Mouse (Mus musculus): ENCODE measurements around the gene Ripor2. TPM values are rescaled to one million over a fixed set of nuclear protein-coding genes. Genes with fewer than 3 reads are reported as not detected.

The Ripor2 gene
- total and polyA plus RNA-seq, 3 experiments, result 8.6 to 10.9 (median 9.3) TPM

DNA sequence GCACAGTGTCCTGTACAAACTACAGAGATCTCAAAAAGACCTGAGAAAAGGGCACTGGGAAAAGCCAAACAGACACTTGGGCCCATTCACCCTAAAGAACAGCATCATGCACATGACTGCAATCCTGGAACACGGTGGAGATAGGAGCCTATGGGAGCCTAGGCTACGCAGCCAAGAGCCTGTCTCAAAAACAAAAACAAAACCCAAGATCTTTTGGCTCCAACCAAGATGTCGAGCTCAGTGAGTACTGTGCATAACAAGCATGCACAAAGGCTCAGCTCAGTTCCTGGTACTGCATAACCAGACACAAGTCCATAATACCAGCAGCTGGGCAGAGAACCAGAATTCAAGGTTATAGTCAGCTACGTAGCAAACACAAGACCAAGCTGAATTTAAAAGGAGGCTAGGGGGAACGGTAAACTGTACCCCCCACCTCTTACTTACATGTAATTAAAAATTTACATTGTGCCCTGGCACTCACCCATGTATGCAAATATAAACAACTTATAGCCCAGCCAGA, 178.4 kb downstream of the Ripor2 start:
- peak overlapping the region; percentile 62 for H3K9ac ChIP-seq (ENCODE audit: insufficient read depth, low read depth)
- no peaks in the 10 kb centered on the region for H3K9me3 ChIP-seq (replicated peaks; ENCODE audit: low read length)
- no peak overlapping the region for H3K27ac ChIP-seq (ENCODE audit: insufficient read depth, low read depth)
- H3K36me3 ChIP-seq (replicated peaks in 1 of 2; ENCODE audit: control insufficient read depth in 1 of 2, insufficient read depth in 1 of 2, low read length in 1 of 2), result peaks cover 19 to 45% of the 10 kb centered on the region in 2 experiments
- dilution Hi-C loops (cut with MboI; ENCODE audit: extremely low pct_ligation_motif_present, extremely low pct_unique_long_range_greater_than_20kb, low sequenced_read_pairs), result no loop called here
- H3K79me2 ChIP-seq (replicated peaks; ENCODE audit: control insufficient read depth, extremely low read depth, insufficient read depth, poor library complexity, severe bottlenecking), result peaks cover 38% of the 10 kb centered on the region
- no peak for DNase-seq (ENCODE audit: extremely low read depth)
- in situ Hi-C loops (cut with MboI; ENCODE audit: low pct_ligation_motif_present, low pct_unique_long_range_greater_than_20kb, low sequenced_read_pairs), result no loop called here
- H3K27me3 ChIP-seq (replicated peaks), result no peaks in the 10 kb centered on the region
- TF ChIP-seq SMC3 (IDR thresholded peaks at IDR 0.05; ENCODE audit: low read depth, low read length) (no peak), KAT2A (IDR thresholded peaks at IDR 0.05; ENCODE audit: insufficient replicate concordance, low read length) (no peak), PAX5 (IDR thresholded peaks at IDR 0.05; ENCODE audit: low read length) (no peak), CTCF (conservative IDR thresholded peaks at IDR 0.05 in 1 of 2, IDR thresholded peaks at IDR 0.05 in 1 of 2; ENCODE audit: low read depth in 2 of 2, low read length in 2 of 2) (no peak), TBP (conservative IDR thresholded peaks at IDR 0.05; ENCODE audit: low read depth, low read length) (no peak), ZMIZ1 (IDR thresholded peaks at IDR 0.05; ENCODE audit: low read depth, low read length) (no peak), E2F4 (IDR thresholded peaks at IDR 0.05; ENCODE audit: insufficient replicate concordance, low read depth, low read length) (no peak), HCFC1 (IDR thresholded peaks at IDR 0.05; ENCODE audit: low read depth, low read length) (no peak), RCOR1 (conservative IDR thresholded peaks at IDR 0.05; ENCODE audit: low read depth, low read length) (no peak), MXI1 (IDR thresholded peaks at IDR 0.05; ENCODE audit: low read depth, low read length) (no peak), POLR2AphosphoS2 (IDR thresholded peaks at IDR 0.05; ENCODE audit: low read depth, low read length) (no peak), UBTF (IDR thresholded peaks at IDR 0.05; ENCODE audit: low read depth, low read length) (no peak), ELF1 (IDR thresholded peaks at IDR 0.05; ENCODE audit: low read depth, low read length) (no peak)
- peak overlapping the region; percentile 86 for H3K4me2 ChIP-seq (ENCODE audit: insufficient read depth, low read depth, poor library complexity, severe bottlenecking)
- H3K4me1 ChIP-seq (ENCODE audit: control insufficient read depth in 1 of 2, insufficient read depth in 2 of 2), result peaks cover 7 to 30% of the 10 kb centered on the region in 2 experiments
- H3K4me3 ChIP-seq (replicated peaks in 1 of 3; ENCODE audit: low read depth in 2 of 3, low read length in 2 of 3, poor library complexity in 1 of 3), result peak overlapping the region; percentile 74 to 97 (median 93)

DNA sequence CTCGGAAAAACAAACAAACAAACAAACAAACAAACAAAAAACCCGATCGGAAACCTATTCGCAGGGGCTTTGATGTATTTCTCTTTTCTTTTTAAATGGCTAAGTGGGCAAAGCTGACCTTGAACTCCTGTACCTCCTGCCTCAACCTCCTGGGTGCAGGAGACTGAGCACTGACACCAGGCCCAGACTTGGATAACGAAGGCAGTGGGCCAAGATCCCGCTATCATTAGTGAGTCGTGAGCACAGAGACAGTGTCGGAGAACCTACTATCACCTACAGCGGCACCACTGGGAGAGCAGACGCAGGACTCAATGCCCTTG, 179.1 kb downstream of the Ripor2 start:
- in situ Hi-C loops (cut with MboI; ENCODE audit: low pct_ligation_motif_present, low pct_unique_long_range_greater_than_20kb, low sequenced_read_pairs), result no loop called here
- H3K27me3 ChIP-seq (replicated peaks), result no peaks in the 10 kb centered on the region
- H3K27ac ChIP-seq (ENCODE audit: insufficient read depth, low read depth), result peak overlapping the region; percentile 65
- peak overlapping the region; percentile 62 for H3K9ac ChIP-seq (ENCODE audit: insufficient read depth, low read depth)
- dilution Hi-C loops (cut with MboI; ENCODE audit: extremely low pct_ligation_motif_present, extremely low pct_unique_long_range_greater_than_20kb, low sequenced_read_pairs), result no loop called here
- H3K79me2 ChIP-seq (replicated peaks; ENCODE audit: control insufficient read depth, extremely low read depth, insufficient read depth, poor library complexity, severe bottlenecking), result peaks cover 35% of the 10 kb centered on the region
- H3K4me3 ChIP-seq (replicated peaks in 1 of 3; ENCODE audit: low read depth in 2 of 3, low read length in 2 of 3, poor library complexity in 1 of 3), result peak overlapping the region; percentile 74 to 97 (median 93)
- DNase-seq (ENCODE audit: extremely low read depth), result no peak
- H3K9me3 ChIP-seq (replicated peaks; ENCODE audit: low read length), result no peaks in the 10 kb centered on the region
- TF ChIP-seq MXI1 (IDR thresholded peaks at IDR 0.05; ENCODE audit: low read depth, low read length), result peak; percentile 57; the same call in 1 of the 2 replicates
- TF ChIP-seq BHLHE40 (IDR thresholded peaks at IDR 0.05; ENCODE audit: low read depth, low read length), result no peak
- H3K4me2 ChIP-seq (ENCODE audit: insufficient read depth, low read depth, poor library complexity, severe bottlenecking), result peak overlapping the region; percentile 86
- H3K36me3 ChIP-seq (replicated peaks in 1 of 2; ENCODE audit: control insufficient read depth in 1 of 2, insufficient read depth in 1 of 2, low read length in 1 of 2), result peaks cover 16 to 39% of the 10 kb centered on the region in 2 experiments
- H3K4me1 ChIP-seq (ENCODE audit: control insufficient read depth in 1 of 2, insufficient read depth in 2 of 2), result peaks cover 7 to 30% of the 10 kb centered on the region in 2 experiments
